Mouse (Mus musculus): ENCODE data around the gene Abcc1. TPM values are rescaled to one million over a fixed set of nuclear protein-coding genes. Genes with fewer than 3 reads are reported as not detected.

Abcc1 gene
- total RNA-seq, 2 experiments from 2014 or later: 10.8 to 11.7 TPM

Other genes with a start within 250 kb of the Abcc1 start
- gene Nde1, start 198.3 kb upstream of the Abcc1 start, total RNA-seq (2021): 10 to 100 TPM; 48.7 to 52.7 TPM
- 10 to 100 TPM; 24.7 to 24.8 TPM for gene Marf1, start 198.2 kb upstream of the Abcc1 start, total RNA-seq (2021)
- 10 to 100 TPM; 14.0 to 17.0 TPM for gene Myh11, start 70.2 kb upstream of the Abcc1 start, total RNA-seq (2021)
- gene Fopnl, start 44.2 kb upstream of the Abcc1 start, total RNA-seq (2021): 10 to 100 TPM; 55.9 to 56.0 TPM
- gene A630010A05Rik, start 200.8 kb downstream of the Abcc1 start, total RNA-seq (2021): not detected

Data from heart, postnatal 4 days (tissue).